Mouse (Mus musculus): Measurements from ENCODE around the gene Olfr262. TPM values are rescaled to one million over a fixed set of nuclear protein-coding genes. Genes with fewer than 3 reads are reported as not detected.
"Not testable (repeated sequence)": the region's sequence is repeated elsewhere in the genome, so short reads cannot be mapped to it uniquely, and the experiment has no call there.

Gene Olfr262
- not detected for total RNA-seq (2021)

DNA sequence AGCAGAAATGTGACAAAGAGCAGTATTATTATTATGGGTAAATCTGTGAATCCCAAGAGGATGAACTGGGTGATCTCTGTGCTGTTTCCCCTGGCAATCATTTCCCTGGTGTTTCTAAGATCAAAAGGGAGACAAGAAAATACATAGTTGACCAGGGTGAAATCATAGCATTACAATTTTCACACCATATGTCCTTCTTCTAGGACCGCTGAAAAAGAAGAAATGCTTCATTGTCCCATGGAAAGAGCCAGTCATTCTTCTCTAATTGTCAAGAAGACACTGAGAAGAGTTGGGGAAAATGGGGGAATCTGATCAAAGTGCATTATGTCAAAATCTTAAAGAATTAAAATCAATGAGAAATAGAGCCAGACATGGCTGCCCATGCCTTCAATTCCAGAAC lies at the start of gene Olfr262:
Olfr262 (minus strand) TSS at position 101 of the 400 bp plus-strand sequence.
- DNase-seq, result no peak

DNA sequence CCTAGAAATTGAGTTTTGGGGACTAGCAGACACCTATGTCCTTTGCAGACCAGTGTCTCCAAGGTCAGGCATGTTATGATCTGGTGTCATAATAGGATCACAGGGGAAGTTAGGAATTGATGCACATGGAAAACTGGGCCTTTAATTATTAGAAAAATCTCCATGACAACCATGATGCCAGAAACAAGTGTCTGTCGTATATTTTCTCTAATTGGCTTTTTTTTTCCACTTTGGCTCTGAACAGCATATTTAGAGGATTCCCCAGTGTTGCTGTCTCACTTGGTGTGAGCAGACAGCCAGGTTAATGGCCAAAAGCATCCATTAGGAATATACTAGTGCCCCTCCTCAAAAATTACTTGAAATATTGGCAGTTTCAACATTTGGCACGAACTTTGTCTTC lies 38.1 kb upstream of the Olfr262 start, which contains the start of gene Olfr1434:
Olfr1434 (plus strand) TSS at position 301 of the 400 bp plus-strand sequence.
- DNase-seq, result no peak

DNA sequence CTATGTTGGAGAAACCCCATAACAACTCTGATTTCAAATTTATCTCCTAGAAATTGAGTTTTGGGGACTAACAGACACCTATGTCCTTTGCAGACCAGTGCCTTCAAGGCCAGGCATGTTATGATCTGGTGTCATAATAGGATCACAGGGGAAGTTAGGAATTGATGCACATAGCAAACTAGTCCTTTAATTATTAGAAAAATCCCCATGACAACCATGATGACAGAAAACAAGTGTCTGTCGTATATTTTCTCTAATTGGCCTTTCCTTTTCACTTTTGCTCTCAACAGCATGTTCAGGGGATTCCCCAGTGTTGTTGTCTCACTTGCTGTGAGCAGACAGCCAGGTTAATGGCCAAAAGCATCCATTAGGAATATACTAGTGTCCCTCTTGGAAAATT lies 19.3 kb upstream of the Olfr262 start, which contains the start of gene Olfr235:
Olfr235 (plus strand) TSS at position 301 of the 400 bp plus-strand sequence.
- no peak for DNase-seq

DNA sequence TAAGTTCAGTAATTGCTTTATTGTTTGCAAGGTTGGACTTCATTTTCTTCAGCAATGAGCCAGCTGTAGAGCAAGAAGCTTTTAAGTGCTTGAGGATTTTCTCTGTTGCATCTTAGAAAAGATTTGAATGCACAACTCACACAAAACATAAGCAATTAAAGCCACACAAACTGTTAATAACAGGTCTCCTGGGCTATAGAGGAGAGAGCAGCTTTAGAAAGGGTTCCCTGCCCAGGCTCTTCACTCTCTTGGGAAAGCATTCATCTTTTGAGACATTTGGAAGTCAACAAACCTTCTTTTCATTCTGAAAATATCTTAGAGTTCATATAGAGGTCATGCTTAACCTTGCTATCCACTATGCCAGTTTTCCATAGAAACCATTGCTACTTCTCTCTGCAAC lies 9.0 kb downstream of the Olfr262 start, which contains the start of gene Olfr1432:
Olfr1432 (minus strand) TSS at position 101 of the 400 bp plus-strand sequence.
- DNase-seq, result not testable (repeated sequence)

DNA sequence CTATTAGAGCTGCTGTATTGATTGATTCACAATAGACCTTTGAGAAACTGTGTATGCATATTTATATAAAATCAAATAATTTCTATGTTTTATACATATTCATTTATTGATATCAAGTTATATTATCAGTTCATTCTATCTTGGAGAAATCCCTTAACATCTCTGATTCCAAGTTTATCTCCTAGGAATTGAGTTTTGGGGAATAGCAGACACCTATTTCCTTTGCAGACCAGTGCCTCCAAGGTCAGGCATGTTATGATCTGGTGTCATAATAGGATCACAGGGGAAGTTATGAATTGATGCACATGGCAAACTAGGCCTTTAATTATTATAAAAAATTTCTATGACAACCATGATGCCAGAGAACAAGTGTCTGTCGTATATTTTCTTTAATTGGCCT lies 41.1 kb downstream of the Olfr262 start, which contains the start of gene Olfr1431:
Olfr1431 (plus strand) TSS at position 301 of the 400 bp plus-strand sequence.
- no peak for DNase-seq

DNA sequence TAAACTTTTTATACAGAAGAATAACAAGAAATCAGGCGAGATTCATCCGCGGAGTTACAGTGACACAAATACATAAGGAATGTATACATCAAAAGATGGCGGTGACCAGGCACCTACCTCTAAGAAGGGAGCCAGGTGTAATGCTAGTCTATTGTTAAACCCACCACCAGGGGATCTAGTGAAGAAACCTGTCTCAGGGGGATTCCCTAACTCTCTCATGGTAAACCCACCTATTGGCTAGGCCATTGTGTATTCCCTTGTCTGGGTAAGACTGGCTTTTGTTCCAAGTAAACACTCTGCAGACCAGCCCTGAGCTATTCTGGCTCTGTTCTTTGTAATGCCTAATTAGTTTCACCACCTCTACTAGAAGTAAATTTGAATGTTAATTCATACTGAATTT lies 42.4 kb downstream of the Olfr262 start:
- DNase-seq, result not testable (repeated sequence)

Other genes with a start within 250 kb of the Olfr262 start
- gene Olfr1423, start 200.3 kb downstream of the Olfr262 start, total RNA-seq (2021), result not detected
- gene Olfr1424, start 179.0 kb downstream of the Olfr262 start, total RNA-seq (2021), result not detected
- gene Olfr1425, start 163.9 kb downstream of the Olfr262 start, total RNA-seq (2021), result not detected
- not detected for gene Olfr1426, start 149.6 kb downstream of the Olfr262 start, total RNA-seq (2021)
- gene Olfr1427, start 138.3 kb downstream of the Olfr262 start, total RNA-seq (2021), result not detected
- gene Olfr1428, start 125.8 kb downstream of the Olfr262 start, total RNA-seq (2021), result not detected
- gene Olfr76, start 118.5 kb downstream of the Olfr262 start, total RNA-seq (2021), result not detected
- not detected for gene Olfr1555-ps1, start 71.5 kb downstream of the Olfr262 start, total RNA-seq (2021)
- gene Olfr1431, start 41.0 kb downstream of the Olfr262 start, total RNA-seq (2021), result not detected
- gene Olfr1432, start 9.1 kb downstream of the Olfr262 start, total RNA-seq (2021), result not detected
- gene Olfr235, start 19.4 kb upstream of the Olfr262 start, total RNA-seq (2021), result not detected
- gene Olfr1434, start 38.2 kb upstream of the Olfr262 start, total RNA-seq (2021), result not detected
- gene Olfr1436, start 57.5 kb upstream of the Olfr262 start, total RNA-seq (2021), result not detected
- gene Olfr1437, start 83.4 kb upstream of the Olfr262 start, total RNA-seq (2021), result not detected
- gene Olfr1438-ps1, start 94.3 kb upstream of the Olfr262 start, total RNA-seq (2021), result not detected
- gene Olfr1440, start 145.6 kb upstream of the Olfr262 start, total RNA-seq (2021), result not detected
- not detected for gene Olfr1441, start 175.8 kb upstream of the Olfr262 start, total RNA-seq (2021)
- gene Pfpl, start 186.2 kb upstream of the Olfr262 start, total RNA-seq (2021), result not detected
- 1 to 10 TPM; 4.5 to 5.7 TPM for gene Mpeg1, start 219.1 kb upstream of the Olfr262 start, total RNA-seq (2021)

Data from heart, postnatal 4 days (tissue).